Mouse (Mus musculus) neural tube, embryonic 10.5 days (tissue): ENCODE measurements around the gene Hnrnpu.
"Not testable (repeated sequence)": the region's sequence is repeated elsewhere in the genome, so short reads cannot be mapped to it uniquely, and the experiment has no call there.

Experiments
- DNase-seq: peaks from one replicate; pipeline ENCODE4 v3.0.0-alpha.2; 2017; ENCODE audit warnings: low spot score; ENCODE audit errors: extremely low spot score

Gene Hnrnpu

DNA sequence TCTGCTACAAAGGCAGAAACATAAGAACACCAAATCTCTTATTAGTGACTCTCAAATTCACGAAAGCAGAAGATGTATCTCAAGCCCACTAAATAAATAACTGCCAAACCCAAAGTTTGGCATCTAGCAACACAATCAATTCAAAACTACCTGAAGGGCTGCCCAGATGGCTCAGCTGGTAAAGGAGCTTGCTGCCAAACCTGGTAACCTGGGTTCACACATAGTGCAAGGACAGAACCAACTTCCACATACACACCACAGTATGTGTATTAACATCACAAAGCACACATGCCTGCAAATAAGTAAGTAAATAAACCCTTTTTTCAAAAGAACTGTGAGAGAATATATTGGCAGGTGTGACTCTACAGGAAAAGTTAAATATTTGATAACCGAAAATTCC is 23.4 kb downstream of the Hnrnpu start:
- DNase-seq, result no peak

DNA sequence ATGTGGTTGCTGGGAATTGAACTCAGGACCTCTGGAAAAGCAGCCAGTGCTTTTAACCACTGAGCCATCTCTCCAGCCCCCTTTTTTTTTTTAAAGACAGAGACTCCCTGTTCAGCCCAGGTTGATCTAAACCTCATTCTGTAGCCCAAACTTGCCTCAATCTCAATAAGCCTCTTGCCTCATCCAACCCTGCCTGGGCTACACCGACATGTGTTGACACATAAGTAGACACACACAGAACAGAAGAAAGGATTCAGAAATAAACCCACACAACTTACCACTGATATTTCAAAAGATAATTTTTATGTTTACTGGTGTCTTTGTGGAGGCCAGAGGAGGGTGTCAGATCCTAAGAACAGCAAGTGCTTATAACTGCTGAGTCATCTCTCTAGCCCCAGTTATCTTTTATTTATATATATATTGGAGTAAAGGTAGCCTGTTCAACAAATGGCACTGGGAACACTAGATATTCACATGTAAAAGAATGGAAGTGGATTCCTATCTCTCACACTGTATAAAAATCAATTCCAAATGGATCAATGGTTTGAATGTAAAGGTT is 24.5 kb downstream of the Hnrnpu start:
- no peak for DNase-seq

DNA sequence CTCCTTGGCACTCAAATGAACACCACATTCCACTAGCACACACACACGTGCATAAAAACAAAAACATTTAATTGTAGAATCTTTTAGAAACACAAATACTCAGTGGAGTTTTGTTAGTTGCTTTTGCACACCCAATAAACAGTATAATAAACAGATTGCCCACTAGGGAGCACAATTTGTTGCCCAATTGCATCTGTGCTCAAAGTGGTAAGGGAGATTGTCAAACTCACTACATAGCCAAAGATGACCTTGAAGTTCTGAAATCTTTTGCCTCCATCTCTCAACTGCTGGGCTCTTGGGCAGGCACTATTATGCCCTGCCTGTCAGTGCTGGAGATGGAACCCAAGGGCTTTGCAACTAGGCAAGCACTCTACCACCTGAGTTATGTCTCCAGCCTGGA is 27.5 kb downstream of the Hnrnpu start:
- DNase-seq, result no peak

DNA sequence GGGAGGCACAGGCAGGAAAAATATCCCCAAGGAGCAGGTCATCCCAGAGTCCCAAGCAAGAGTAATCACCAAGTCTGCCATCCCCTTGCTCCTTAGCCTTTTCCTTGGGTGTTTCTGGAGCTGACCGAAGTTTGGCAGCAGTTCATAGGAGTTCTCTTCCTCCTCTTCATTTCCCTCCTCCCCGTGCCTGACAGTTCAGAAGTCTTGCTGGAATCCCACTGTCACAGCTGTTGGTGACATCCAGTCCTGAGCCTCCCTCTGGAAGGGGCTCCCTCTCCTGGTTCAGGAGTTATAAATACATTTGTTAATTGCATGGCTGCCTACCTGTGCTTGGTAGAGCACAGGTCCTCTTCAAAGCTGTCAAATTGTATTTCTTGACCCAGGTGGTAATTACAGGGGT is 28.1 kb downstream of the Hnrnpu start:
- no peak for DNase-seq

DNA sequence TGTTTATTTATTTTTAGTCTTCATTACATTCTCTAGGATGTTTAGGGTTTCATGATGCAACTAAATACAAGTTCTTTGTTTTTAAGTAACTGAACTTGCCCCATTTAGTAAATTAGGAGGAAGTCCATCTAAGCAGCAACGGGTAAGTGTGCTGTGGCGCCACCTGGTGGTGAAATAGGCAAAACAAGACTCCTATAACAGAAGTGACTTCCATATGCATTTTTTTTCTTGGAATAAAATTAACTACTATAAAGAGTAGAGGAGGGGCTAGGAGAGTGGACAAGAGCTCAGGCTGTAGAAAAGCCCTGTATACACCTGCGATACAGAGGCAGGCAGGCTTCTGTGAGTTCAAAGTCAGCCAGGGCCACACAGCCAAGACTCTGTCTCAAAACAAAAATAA is 34.2 kb downstream of the Hnrnpu start:
- DNase-seq, result peak; percentile 68

DNA sequence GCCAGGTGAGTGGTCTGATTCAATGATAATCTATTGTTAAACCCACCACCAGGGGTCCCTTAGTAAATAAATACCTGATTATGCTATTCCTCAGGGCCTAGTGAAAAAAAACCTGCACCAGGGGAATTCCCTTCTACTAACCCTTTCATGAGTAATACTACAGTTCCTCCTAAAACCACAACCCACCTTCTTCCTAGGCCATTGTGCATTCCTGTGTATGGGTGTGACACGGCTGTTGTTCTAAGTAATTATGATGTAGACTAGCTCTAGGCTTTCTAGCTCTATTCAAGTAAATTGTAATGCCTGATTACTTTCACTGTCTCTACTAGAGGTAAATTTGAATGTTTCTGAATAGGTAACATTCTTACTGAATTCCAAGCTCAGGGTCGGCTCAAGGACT is 36.3 kb downstream of the Hnrnpu start:
- DNase-seq, result not testable (repeated sequence)

DNA sequence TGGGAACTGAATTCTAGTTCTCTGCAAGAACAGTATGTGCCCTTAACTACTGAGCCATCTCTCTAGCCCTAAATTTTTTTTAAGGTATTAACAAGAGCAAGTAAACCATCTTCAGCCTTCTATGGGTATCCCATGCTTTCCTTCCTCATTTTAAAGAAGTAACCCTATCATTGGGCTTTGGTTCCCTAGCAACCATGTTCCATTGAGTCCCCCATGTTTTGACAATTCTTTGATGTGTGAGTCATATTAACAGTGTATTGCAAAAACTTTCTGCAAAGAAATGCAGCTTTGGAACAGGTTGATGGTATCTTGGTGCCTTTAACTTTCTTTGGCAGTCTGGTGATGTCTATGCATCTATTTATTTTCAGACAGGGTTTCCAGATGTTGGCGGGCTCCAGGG is 43.5 kb downstream of the Hnrnpu start:
- no peak for DNase-seq

DNA sequence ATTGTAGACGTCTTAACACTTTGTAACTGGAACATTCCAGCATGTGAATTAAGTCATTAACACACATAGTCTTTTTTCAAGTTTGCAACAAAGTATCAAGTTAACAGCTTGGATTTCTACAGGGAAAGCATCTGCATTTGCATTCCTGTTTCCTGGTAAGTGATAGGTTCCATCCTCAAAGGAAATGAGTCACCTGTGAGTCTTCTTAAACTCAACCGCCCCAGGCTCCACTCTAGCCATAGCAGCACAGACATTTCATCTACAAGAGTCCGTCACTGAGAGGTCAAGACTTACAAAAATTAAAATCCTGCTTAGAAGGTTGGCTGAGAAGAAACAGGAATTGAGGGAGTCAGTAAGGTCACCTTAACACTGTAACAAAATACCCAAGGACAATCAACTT is 45.9 kb downstream of the Hnrnpu start:
- no peak for DNase-seq

DNA sequence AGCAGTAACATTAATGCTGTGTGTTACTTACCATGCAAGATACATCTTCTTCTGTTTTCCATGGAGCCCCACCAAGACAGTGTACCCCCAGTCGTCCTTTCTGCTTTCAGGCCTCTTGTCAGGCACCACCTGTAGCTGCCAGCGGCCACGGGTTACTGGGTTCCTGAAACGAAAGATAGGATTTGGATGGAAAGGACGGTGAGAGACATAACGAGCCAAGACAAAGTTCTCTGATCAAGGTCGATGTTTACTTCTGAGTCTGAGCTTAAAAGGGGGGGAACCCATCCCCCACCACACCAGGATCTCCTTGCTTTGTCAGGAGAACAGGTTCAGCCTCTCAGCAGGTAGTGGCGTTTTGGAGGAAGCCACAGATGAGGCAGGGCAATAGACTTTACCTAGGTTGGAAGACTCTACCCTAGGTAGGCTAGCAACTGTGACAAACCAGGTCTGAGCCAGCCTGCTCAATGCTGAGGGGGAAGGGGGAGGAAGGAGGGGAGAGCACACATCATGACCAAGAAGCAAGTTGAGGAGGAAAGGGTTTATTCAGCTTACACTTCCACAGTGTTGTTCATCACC is 49.9 kb downstream of the Hnrnpu start:
- DNase-seq, result no peak

DNA sequence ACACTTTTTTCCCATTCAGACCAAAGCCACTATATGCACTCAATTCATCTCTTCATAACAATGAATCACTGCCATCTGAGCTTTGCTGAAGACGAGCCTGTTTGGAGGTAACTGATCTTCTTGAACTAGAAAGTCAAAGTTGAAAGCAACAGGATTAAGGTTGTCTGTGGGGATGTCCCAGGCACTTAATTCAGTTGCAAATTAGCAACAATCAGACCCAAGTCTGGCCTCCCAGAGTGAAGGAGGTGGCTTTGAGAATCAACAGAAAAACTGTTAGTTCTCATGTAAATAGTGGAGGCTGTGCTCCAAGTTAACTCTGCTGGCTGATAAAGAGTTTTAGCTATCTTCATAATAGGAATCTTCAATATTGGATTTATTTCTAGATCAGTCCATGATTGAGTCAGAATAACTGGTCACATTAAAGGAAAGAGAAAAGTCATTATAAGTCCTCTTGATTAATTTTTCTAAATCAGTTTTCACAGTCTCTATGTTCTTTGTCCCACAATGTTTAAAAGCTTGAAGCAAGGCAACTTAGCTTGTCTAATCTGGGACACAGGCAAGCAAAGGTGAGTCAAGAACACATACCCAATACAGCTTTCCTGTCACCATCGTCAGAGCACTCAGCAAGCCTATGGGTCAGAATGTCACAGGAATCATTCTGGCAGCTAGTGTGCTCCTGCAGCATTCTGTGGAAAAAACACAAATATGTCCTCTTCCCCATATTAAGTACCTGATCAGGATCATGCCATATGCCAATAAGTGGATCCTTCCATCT is 53.5 kb downstream of the Hnrnpu start:
- no peak for DNase-seq

DNA sequence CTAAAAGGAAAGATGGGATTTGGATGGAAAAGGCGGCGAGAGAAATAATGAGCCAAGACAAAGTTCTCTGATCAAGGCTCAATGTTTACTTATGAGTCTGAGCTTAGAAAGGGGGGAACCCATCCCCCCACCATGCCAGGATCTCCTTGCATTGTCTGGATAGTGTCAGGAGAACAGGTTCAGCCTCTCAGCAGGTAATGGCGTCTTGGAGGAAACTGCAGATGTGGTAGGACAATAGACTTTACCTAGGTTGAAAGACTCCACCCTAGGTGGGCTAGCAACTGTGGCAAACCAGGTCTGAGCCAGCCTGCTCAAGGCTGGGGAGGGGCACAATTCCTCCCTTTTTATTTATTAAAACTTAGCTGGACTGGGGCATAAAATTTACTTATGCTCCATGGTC is 54.3 kb downstream of the Hnrnpu start:
- not testable (repeated sequence) for DNase-seq

DNA sequence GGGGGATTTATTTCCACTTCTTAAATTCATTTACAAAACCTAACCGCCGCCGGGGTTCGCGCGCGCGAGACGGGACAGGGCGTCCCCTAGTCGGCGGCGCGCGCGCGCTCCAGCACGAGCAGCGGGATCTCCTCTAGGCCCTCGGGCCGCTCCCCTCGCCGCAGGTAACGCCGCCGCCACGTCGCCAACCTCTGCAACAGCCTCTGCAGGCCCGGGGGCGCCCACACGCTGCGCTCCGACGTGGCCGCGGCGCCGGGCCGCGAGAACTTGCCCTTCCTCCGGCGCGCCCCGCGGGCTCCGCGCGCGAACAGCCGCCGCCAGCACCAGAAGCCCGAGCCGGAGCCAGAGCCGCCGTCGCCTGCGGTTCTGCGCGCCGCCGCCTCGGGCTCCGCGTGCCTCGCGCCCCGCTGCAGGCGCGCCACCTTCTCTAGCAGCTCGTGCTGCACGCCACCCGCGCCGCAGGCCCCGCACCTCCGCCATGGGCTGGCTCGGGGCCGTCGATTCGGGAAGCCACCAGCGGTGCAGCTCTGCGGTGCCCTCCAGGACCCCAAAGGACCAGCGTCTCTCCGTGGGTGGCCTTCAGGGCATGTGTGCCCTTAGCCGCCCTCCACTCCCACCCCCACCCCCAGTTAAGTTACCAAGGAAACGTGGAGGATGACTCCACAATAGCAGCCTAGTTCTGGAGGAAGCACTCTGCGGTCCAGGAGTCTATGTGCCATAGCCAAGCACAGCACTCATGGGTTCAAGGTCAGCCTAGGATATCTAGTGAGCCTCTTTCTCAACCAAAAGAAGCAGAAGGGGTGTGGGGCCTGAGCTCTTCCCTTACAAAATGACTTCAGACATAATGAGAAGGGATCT is 61.3 kb downstream of the Hnrnpu start:
- peak; percentile 77 for DNase-seq

DNA sequence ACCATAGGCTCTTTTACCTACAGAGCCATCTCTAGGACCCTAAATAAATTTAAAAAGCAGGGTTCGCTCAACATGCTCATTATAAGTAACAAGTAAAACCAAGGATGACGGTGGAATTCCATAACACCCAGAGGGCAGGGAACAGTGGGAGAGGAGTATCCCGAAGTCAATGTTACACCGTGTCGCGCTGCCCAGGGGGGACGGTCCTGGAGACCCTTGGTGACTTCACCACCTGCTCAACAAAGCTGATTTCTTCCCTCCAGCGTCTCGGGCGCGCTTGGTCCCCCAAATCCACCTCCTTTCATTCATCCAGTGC is 61.9 kb downstream of the Hnrnpu start:
- no peak for DNase-seq

DNA sequence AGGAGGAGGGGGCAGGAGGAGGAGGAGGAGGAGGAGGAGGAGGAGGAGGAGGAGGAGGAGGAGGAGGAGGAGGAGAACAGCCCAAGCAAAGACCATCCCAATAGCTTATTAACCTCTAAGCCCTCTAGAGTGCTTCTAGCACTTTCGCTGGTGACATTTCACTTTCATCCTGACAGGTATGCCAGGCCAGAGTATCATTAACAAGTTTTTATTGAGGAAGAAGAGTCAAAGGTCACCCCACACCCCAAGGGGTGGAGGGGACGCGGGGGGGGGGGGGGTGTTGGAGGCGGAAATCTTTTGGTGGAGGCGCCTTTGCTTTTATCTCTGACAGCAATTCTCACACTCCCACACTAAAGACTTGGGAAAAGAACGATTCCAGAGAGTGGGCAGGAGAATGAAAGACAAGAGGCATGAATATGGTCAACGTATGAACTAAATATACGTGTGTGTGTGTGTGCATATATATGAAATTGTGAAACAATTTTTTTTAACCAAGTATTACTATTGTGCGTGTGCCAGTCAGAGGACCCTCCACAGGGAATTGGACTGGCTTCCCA is 62.3 kb downstream of the Hnrnpu start:
- DNase-seq, result no peak
